11 mouse cellular contexts compared by ENCODE assay signal in genomic region chr3:131270381-131270780, GRCm38 (mm10). TPM values are rescaled to one million over a fixed set of nuclear protein-coding genes. Genes with fewer than 3 reads are reported as not detected.
DNase-seq lines count a peak whose midpoint lies in the region; ATAC-seq lines count a peak whose summit lies in the region.
"Had no signal": no experiment of that assay in that cellular context is flagged by ENCODE, and none has a peak within 500 bp of the region (broad histone marks: within the 10 kb centered on the region; RNA-seq: fewer than 3 reads in every experiment).

No protein-coding gene starts in this region.

- WGBS in kidney, embryonic 16.5 days, result 62% methylated on average over 6 of the region's 6 CpGs
- WGBS in intestine, embryonic 16.5 days, result 55% methylated on average over 6 of the region's 6 CpGs
- WGBS in neural tube, embryonic 15.5 days, result 59% methylated on average over 6 of the region's 6 CpGs

- no peak overlapping the region for H3K9ac ChIP-seq in kidney, embryonic 16.5 days (replicated peaks; ENCODE audit: low read length)
- H3K9ac ChIP-seq in intestine, embryonic 16.5 days (ENCODE audit: low read depth, low read length), result no peak overlapping the region; the same call in 1 of the 2 replicates
- no peak overlapping the region for H3K9ac ChIP-seq in neural tube, embryonic 15.5 days (replicated peaks)

- no peak overlapping the region for H3K27ac ChIP-seq in kidney, embryonic 16.5 days (ENCODE audit: low read length)
- no peak overlapping the region for H3K27ac ChIP-seq in intestine, embryonic 16.5 days (ENCODE audit: low read length)
- H3K27ac ChIP-seq in neural tube, embryonic 15.5 days (replicated peaks), result no peak overlapping the region

- no peaks in the 10 kb centered on the region for H3K9me3 ChIP-seq in kidney, embryonic 16.5 days (ENCODE audit: low read length)
- H3K9me3 ChIP-seq in intestine, embryonic 16.5 days (ENCODE audit: control insufficient read depth, low read length), result no peaks in the 10 kb centered on the region
- no peaks in the 10 kb centered on the region for H3K9me3 ChIP-seq in neural tube, embryonic 15.5 days (replicated peaks)

- peaks cover 42% of the 10 kb centered on the region for H3K4me1 ChIP-seq in kidney, embryonic 16.5 days (ENCODE audit: insufficient read depth, low read length)
- peaks cover 11% of the 10 kb centered on the region; the same call in 1 of the 2 replicates for H3K4me1 ChIP-seq in intestine, embryonic 16.5 days (ENCODE audit: control insufficient read depth, insufficient read depth, low read length)
- H3K4me1 ChIP-seq in neural tube, embryonic 15.5 days, result peaks cover 16% of the 10 kb centered on the region

- H3K36me3 ChIP-seq in kidney, embryonic 16.5 days (ENCODE audit: insufficient read depth, low read length), result 0 out of 2 replicates have a peak, but pooled peaks cover 6% of the 10 kb centered on the region
- H3K36me3 ChIP-seq in intestine, embryonic 16.5 days (ENCODE audit: control insufficient read depth, insufficient read depth, low read length), result peaks cover 3% of the 10 kb centered on the region
- H3K36me3 ChIP-seq in neural tube, embryonic 15.5 days, result no peaks in the 10 kb centered on the region

- no peaks in the 10 kb centered on the region for H3K27me3 ChIP-seq in kidney, embryonic 16.5 days (ENCODE audit: insufficient read depth, low read length)
- H3K27me3 ChIP-seq in intestine, embryonic 16.5 days (replicated peaks; ENCODE audit: control insufficient read depth, insufficient read depth, low read length), result no peaks in the 10 kb centered on the region
- no peaks in the 10 kb centered on the region for H3K27me3 ChIP-seq in neural tube, embryonic 15.5 days (replicated peaks)

- peak overlapping the region; percentile 71; the same call in 1 of the 2 replicates for H3K4me3 ChIP-seq in kidney, embryonic 16.5 days (ENCODE audit: low read length)
- peak overlapping the region; percentile 87 for H3K4me3 ChIP-seq in intestine, embryonic 16.5 days (ENCODE audit: low read length)
- H3K4me3 ChIP-seq in neural tube, embryonic 15.5 days (replicated peaks), result no peak overlapping the region

- peak overlapping the region; percentile 57 for H3K4me2 ChIP-seq in kidney, embryonic 16.5 days (replicated peaks; ENCODE audit: low read depth, low read length)
- H3K4me2 ChIP-seq in intestine, embryonic 16.5 days (ENCODE audit: low read depth, low read length), result peak overlapping the region; percentile 66
- peak overlapping the region; percentile 86; the same call in 1 of the 2 replicates for H3K4me2 ChIP-seq in neural tube, embryonic 15.5 days

- peak; percentile 20 for DNase-seq in embryo, embryonic 10 days (ENCODE audit: low spot score)
- DNase-seq in embryo, embryonic 9.5 days (ENCODE audit: extremely low spot score), result no peak
- no peak for DNase-seq in kidney, adult 8-10 months
- DNase-seq in frontal cortex, postnatal 36 days (ENCODE audit: low spot score in 2 of 2), result no peak
- DNase-seq in layer of hippocampus, adult 8-10 months (ENCODE audit: low spot score in 2 of 2), result no peak
- DNase-seq: cerebellum, adult 18-20 months; left cerebral cortex, postnatal 4 days; thymus, postnatal 4 days had no signal

- no peak for ATAC-seq in kidney, embryonic 16.5 days (ENCODE audit: low FRiP score, low TSS enrichment)
- ATAC-seq in intestine, embryonic 16.5 days, result no peak
- ATAC-seq in neural tube, embryonic 15.5 days (ENCODE audit: low FRiP score), result no peak

RNA-seq across cellular contexts. Expression of gene Hadh, which starts 1.5 kb away (rescaled TPM):
- polyA plus RNA-seq in kidney, embryonic 16.5 days (2015; fragmentation: Nextera tagmentation; extraction: Ambion mirVana), result 132 and 150 TPM in 2 replicates
- polyA plus RNA-seq in intestine, embryonic 16.5 days (2015; fragmentation: Nextera tagmentation; extraction: Ambion mirVana), result 369 and 438 TPM in 2 replicates
- polyA plus RNA-seq in neural tube, embryonic 15.5 days (2015; fragmentation: Nextera tagmentation; extraction: Ambion mirVana), result 22.5 and 44.9 TPM in 2 replicates
- 10 to 100 TPM; 19.1 to 28.0 (median 24.6) TPM for total RNA-seq in layer of hippocampus, adult 8-10 months (2022)

RNA-seq across cellular contexts. Expression of gene Cyp2u1, which starts 32.6 kb away (rescaled TPM):
- 3.9 and 4.3 TPM in 2 replicates for polyA plus RNA-seq in kidney, embryonic 16.5 days (2015; fragmentation: Nextera tagmentation; extraction: Ambion mirVana)
- polyA plus RNA-seq in intestine, embryonic 16.5 days (2015; fragmentation: Nextera tagmentation; extraction: Ambion mirVana), result 9.7 and 11.4 TPM in 2 replicates
- 8.2 and 8.5 TPM in 2 replicates for polyA plus RNA-seq in neural tube, embryonic 15.5 days (2015; fragmentation: Nextera tagmentation; extraction: Ambion mirVana)
- 10 to 100 TPM; 17.3 to 19.3 (median 18.1) TPM for total RNA-seq in layer of hippocampus, adult 8-10 months (2022)
